Mouse (Mus musculus) forebrain, embryonic 11.5 days (tissue): ENCODE data around the gene Slc1a2. TPM values are rescaled to one million over a fixed set of nuclear protein-coding genes. Genes with fewer than 3 reads are reported as not detected.

Experiments
- ATAC-seq: fragments of 200-750 bp; cut with Nextera tagmentation; replicated peaks from 2 replicates; pipeline ENCODE4 v1.8.0; 2017; ENCODE audit warnings: moderate TSS enrichment; ENCODE audit not compliant: low FRiP score
- DNase-seq: peaks from one replicate; pipeline ENCODE4 v3.0.0-alpha.2; 2017; ENCODE audit warnings: low spot score
- H3K27ac ChIP-seq: fragments of 300-500 bp; sonication (generic); 2 replicates; pipeline ENCODE4 v1.5.1; 2014; ENCODE audit warnings: low read depth, low read length
- H3K27me3 ChIP-seq: fragments of 300-500 bp; sonication (generic); 2 replicates; pipeline ENCODE4 v1.6.1; 2014; ENCODE audit warnings: mild to moderate bottlenecking, low read length, mixed read lengths; ENCODE audit not compliant: control insufficient read depth, insufficient read depth
- H3K36me3 ChIP-seq: fragments of 300-500 bp; sonication (generic); 2 replicates; pipeline ENCODE4 v1.6.1; 2014; ENCODE audit warnings: mild to moderate bottlenecking, low read length, moderate library complexity, mixed read lengths; ENCODE audit not compliant: control insufficient read depth, insufficient read depth
- H3K4me1 ChIP-seq: fragments of 300-500 bp; sonication (generic); replicated peaks from 2 replicates; pipeline ENCODE4 v1.6.1; 2014; ENCODE audit warnings: low read length, mixed read lengths; ENCODE audit not compliant: control insufficient read depth, insufficient read depth
- H3K4me2 ChIP-seq: fragments of 300-500 bp; sonication (generic); 2 replicates; pipeline ENCODE4 v1.6.1; 2014; ENCODE audit warnings: low read depth, mild to moderate bottlenecking, low read length, moderate library complexity, mixed read lengths; ENCODE audit not compliant: severe bottlenecking
- H3K4me3 ChIP-seq: fragments of 300-500 bp; sonication (generic); 2 replicates; pipeline ENCODE4 v1.5.1; 2014; ENCODE audit warnings: low read depth, low read length
- H3K9ac ChIP-seq: fragments of 300-500 bp; sonication (generic); 2 replicates; pipeline ENCODE4 v1.6.1; 2014; ENCODE audit warnings: low read length
- H3K9me3 ChIP-seq: fragments of 300-500 bp; sonication (generic); 2 replicates; pipeline ENCODE4 v1.6.1; 2016; ENCODE audit warnings: low read length, mixed read lengths; ENCODE audit not compliant: control insufficient read depth
- WGBS: fragments of 180-500 bp; shearing (Covaris S2); extraction: QIAGEN DNeasy Blood & Tissue Kit; methylation state at CpG from one replicate; pipeline ENCODE4 v1.1.7; 2014; 5-methylcytosine and 5-hydroxymethylcytosine counted together
- polyA plus RNA-seq: library from polyadenylated mRNA; unstranded; fragments of >200 nt; fragmentation: Nextera tagmentation; extraction: Ambion mirVana; gene quantifications from 2 replicates; pipeline ENCODE4 v1.2.1, GENCODE M21; 2014

Gene Slc1a2
- polyA plus RNA-seq, 1 experiment from 2014 or later: 7.7 TPM

DNA sequence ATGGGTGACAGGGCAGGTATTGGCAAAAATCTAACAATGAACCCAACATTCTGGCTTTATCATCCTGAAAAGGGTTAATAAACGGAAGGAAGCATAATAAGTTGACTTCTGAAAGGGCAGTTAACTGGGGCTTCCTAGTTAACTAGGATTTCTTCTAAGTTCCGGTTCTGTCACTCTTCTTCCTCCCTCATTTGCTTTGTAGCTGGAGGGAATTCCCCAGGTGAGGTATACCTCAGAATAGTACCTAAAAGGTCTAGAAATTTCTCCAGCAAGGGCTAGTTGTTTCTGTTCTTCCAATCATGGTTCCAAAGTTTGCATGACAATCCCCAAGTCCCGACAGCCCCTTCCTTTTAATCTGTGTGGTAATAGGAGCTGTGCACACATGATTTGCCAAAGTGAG lies 89.3 kb downstream of the Slc1a2 start:
- ATAC-seq: no peak
- no peak for DNase-seq
- WGBS: 87% methylated on average over 3 of the region's 3 CpGs
- H3K27ac ChIP-seq: no peak overlapping the region
- H3K36me3 ChIP-seq: no peaks in the 10 kb centered on the region
- no peaks in the 10 kb centered on the region for H3K27me3 ChIP-seq
- H3K4me2 ChIP-seq: no peak overlapping the region
- H3K4me1 ChIP-seq: peaks cover 7% of the 10 kb centered on the region; the same call in 1 of the 2 replicates
- no peak overlapping the region for H3K4me3 ChIP-seq
- no peak overlapping the region for H3K9ac ChIP-seq
- H3K9me3 ChIP-seq: no peaks in the 10 kb centered on the region

DNA sequence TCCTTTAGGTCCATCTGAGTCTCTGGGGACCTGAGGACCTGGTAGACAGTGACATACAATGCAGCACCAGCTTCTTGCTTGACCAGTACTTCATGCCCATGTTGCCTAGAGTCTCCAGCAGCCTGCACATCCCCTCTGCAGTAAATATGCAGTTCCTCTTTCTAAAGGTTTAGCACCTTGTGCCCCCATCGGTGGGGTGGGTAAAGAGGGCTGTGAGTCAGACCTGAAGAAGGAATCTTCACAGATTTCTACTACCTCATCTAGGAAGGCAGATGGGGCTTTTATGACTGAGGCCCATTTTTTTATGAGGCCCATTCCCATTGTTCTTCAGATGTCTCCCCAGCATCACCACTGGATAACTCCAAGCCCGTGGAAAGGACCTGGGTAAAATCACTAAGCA lies 91.5 kb downstream of the Slc1a2 start:
- 88% methylated on average over 2 of the region's 2 CpGs for WGBS
- no peak overlapping the region for H3K4me3 ChIP-seq
- no peak for ATAC-seq

DNA sequence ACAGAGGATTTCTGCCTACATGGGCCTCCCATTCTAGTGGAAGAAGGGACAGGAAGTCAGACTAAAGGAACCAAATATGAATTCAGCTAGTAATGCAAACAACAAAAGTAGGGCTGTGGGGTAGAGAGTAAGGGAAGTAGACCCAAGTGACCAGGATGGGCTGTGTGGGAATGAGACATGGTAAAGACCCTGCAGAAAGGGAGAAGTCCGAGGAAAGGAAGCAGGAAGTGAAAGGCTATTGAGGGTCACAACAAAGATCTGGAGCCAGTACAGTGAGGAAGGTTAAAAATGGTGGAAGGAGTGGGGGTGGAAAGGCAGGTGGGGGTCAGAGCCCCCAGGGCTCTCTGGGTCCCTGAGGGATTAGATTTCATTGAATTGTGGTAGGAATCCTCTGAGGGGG lies 93.4 kb downstream of the Slc1a2 start:
- no peak for DNase-seq
- Histone ChIP-seq H3K27me3 (no peaks in the 10 kb centered on the region), H3K27ac (no peak overlapping the region), H3K4me2 (no peak overlapping the region), H3K9me3 (no peaks in the 10 kb centered on the region), H3K4me3 (no peak overlapping the region), H3K36me3 (no peaks in the 10 kb centered on the region), H3K9ac (no peak overlapping the region), H3K4me1 (no peaks in the 10 kb centered on the region)
- no peak for ATAC-seq
- 60% methylated on average over 1 of the region's 1 CpGs for WGBS

More for the DNA sequence above, 91.5 kb downstream of the Slc1a2 start:
- no peaks in the 10 kb centered on the region for H3K4me1 ChIP-seq
- no peaks in the 10 kb centered on the region for H3K36me3 ChIP-seq
- no peaks in the 10 kb centered on the region for H3K27me3 ChIP-seq
- H3K9me3 ChIP-seq: no peaks in the 10 kb centered on the region
- no peak overlapping the region for H3K9ac ChIP-seq
- no peak overlapping the region for H3K27ac ChIP-seq
- H3K4me2 ChIP-seq: no peak overlapping the region
- DNase-seq: no peak

DNA sequence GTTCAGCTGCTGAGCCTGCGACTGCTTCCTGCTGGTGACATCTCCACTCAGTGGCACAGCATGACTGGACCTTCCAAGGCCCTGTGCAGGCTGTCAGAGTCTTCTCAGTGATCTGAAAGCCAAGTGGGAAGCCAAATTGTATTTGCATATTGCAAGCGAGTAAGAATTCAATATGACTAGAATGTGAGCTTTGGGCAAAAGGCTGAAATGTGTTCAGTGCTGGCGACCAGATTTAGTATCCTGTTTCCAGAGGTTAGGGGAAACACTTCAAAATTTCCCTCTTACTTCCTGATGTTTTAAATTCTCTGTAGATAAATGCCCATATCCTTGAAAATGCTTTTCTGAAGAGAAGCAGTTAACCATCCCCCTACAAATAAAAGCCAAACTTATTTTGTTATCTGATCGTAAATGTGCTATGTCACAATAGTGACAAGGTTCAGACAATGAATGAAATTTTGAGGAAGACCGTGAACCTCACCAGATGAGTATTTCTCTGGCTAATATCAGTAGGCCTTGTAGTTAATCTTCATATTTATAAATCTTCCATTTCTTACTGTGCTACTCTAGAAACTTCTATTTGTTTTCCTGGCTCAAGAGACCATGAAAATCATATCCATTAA lies 98.9 kb downstream of the Slc1a2 start:
- no peaks in the 10 kb centered on the region for H3K9me3 ChIP-seq
- H3K4me3 ChIP-seq: no peak overlapping the region
- DNase-seq (no peak), ATAC-seq (no peak)
- no peak overlapping the region for H3K9ac ChIP-seq
- H3K36me3 ChIP-seq: no peaks in the 10 kb centered on the region
- no peak overlapping the region for H3K4me2 ChIP-seq
- H3K27me3 ChIP-seq: no peaks in the 10 kb centered on the region
- H3K27ac ChIP-seq: no peak overlapping the region
- no peaks in the 10 kb centered on the region for H3K4me1 ChIP-seq
- WGBS: 83% methylated on average over 5 of the region's 5 CpGs

DNA sequence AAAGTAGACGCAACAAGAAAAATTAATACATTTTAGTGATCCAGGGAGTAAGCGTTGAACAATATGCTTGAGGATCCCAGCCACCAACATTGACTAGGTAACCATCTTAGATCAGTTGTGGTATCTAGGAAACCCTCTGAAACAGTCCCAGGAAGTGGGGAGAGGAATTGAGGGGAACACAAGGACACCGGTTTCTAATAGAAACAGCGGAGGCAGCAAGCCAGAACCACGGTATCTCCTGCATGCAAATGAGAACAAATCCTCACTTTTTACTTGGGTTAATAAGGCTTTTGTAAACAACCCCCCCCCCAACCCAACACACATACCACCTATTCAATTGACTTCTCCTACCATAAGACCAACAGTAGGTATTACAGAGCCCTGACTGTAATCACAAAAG lies 101.0 kb downstream of the Slc1a2 start:
- Histone ChIP-seq H3K9ac (no peak overlapping the region), H3K4me1 (no peaks in the 10 kb centered on the region), H3K27me3 (no peaks in the 10 kb centered on the region), H3K4me3 (no peak overlapping the region), H3K4me2 (no peak overlapping the region), H3K36me3 (no peaks in the 10 kb centered on the region), H3K9me3 (no peaks in the 10 kb centered on the region), H3K27ac (no peak overlapping the region)
- no peak for DNase-seq
- 91% methylated on average over 5 of the region's 5 CpGs for WGBS
- ATAC-seq: no peak

DNA sequence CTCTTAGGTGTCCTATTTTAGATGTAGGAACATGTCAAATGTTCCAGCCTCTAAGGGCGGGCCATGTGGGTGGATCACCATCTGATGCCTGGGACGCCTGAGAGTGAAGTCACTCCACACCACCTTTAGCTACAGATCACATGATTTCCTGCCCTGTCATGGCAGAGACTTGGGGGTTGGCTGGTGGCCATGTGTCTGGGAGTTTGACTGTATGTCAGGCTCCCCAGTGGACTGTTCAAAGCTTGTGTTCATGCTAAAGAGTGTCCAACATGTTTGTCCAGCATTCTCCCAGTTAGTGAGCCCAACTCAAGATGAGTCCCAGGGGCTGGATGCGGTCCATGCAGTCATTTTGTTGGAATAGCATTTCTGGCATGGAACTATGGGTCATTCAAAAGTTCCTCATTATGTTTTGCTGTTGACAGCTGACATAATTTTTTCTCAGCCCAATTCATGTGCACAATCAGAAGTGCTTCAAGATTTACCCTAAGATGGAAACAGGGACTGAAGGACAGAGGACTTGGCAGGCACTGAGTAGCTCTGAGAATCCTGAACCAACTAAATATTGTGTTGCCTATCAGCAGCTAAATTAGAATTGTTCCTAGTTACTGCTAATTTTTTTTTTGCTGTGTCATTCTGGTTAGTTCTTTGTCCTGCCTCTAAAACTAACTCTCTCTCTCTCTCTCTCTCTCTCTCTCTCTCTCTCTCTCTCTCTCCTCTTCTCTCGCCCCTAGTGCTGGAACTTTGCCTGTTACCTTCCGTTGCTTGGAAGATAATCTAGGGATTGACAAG lies 102.0 kb downstream of the Slc1a2 start:
- Histone ChIP-seq H3K36me3 (no peaks in the 10 kb centered on the region), H3K4me3 (no peak overlapping the region), H3K27ac (no peak overlapping the region), H3K4me1 (no peaks in the 10 kb centered on the region), H3K4me2 (no peak overlapping the region), H3K9ac (no peak overlapping the region), H3K9me3 (no peaks in the 10 kb centered on the region), H3K27me3 (no peaks in the 10 kb centered on the region)
- ATAC-seq: no peak
- WGBS: 87% methylated on average over 5 of the region's 5 CpGs
- no peak for DNase-seq

DNA sequence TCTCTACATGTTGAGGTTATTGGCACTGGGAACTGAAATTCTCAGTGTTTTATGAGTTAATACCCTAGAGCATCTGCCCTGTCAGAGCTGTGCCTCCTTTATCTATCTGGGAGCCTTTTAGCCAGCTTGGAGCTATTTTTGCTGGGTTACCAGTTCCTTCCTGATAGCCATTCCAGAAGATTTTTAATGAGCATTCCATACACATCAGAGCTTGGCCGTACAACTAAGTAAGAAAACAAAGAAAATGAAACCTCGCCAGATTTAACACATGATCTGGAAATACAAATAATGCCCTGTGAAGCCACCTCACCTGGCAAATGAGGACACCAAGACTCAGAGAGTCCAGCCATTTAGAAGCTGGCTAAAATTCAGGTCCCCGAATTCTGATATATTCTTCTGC lies 104.7 kb downstream of the Slc1a2 start:
- Histone ChIP-seq H3K9me3 (no peaks in the 10 kb centered on the region), H3K9ac (no peak overlapping the region), H3K27me3 (no peaks in the 10 kb centered on the region), H3K4me2 (no peak overlapping the region), H3K4me1 (no peaks in the 10 kb centered on the region), H3K27ac (no peak overlapping the region), H3K36me3 (no peaks in the 10 kb centered on the region), H3K4me3 (no peak overlapping the region)
- ATAC-seq (no peak), DNase-seq (no peak)
- WGBS: 89% methylated on average over 3 of the region's 3 CpGs

DNA sequence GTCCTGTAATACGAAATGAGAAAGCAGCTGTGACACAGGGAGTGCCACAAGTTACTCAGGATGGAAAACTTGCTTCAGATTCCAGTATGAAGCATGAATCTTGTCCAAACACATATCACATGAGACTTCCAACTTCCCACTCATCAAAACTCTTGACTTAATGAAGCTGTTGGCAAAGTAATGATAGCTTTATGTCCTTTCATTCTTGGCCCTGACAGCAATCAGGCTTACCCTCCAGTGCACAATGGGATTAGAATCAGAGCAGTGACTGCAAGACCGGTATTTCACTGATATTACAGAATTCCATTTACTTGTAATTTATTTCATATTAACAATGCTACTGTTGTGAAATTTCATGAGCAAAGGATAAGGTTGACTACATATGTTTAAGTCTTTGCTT lies 105.5 kb downstream of the Slc1a2 start:
- H3K36me3 ChIP-seq: no peaks in the 10 kb centered on the region
- 91% methylated on average over 2 of the region's 2 CpGs for WGBS
- H3K27me3 ChIP-seq: no peaks in the 10 kb centered on the region
- no peak for DNase-seq
- no peaks in the 10 kb centered on the region for H3K4me1 ChIP-seq
- no peaks in the 10 kb centered on the region for H3K9me3 ChIP-seq
- H3K4me2 ChIP-seq: no peak overlapping the region
- H3K4me3 ChIP-seq: no peak overlapping the region
- H3K27ac ChIP-seq: no peak overlapping the region
- ATAC-seq: no peak
- H3K9ac ChIP-seq: no peak overlapping the region
